Mouse (Mus musculus) neutrophil, adult 83 days (primary cell): ENCODE measurements around the gene Paqr9. TPM values are rescaled to one million over a fixed set of nuclear protein-coding genes. Genes with fewer than 3 reads are reported as not detected.

Source experiments
- total RNA-seq, 2 experiments: library from RNA; stranded (reverse); gene quantifications; one replicate each; pipeline ENCODE4 v1.2.4; 2023

Gene Paqr9
- 1 to 10 TPM; 4.1 to 7.3 TPM for total RNA-seq

GRCm38 (mm10) chr9:95559059-95559935, at the start of gene Paqr9:
Gene Paqr9 (plus strand): TSS chr9:95559657.

GRCm38 (mm10) chr9:95511472-95512330, 47.8 kb upstream of the Paqr9 start, which contains the start of gene U2surp:
Gene U2surp (minus strand): TSS chr9:95511996.

Other genes with a start within 250 kb of the Paqr9 start
- gene Chst2, start 152.9 kb upstream of the Paqr9 start, total RNA-seq, result not detected
- gene U2surp, start 47.7 kb upstream of the Paqr9 start, total RNA-seq, result 10 to 100 TPM; 45.3 to 51.1 TPM
- not detected for gene Pcolce2, start 77.9 kb downstream of the Paqr9 start, total RNA-seq
- gene Trpc1, start 190.7 kb downstream of the Paqr9 start, total RNA-seq, result under 1 TPM in 1 of 2 experiments, not detected in 1; 0.35 TPM